Mouse (Mus musculus): ENCODE measurements around the gene Ankrd9.

DNA sequence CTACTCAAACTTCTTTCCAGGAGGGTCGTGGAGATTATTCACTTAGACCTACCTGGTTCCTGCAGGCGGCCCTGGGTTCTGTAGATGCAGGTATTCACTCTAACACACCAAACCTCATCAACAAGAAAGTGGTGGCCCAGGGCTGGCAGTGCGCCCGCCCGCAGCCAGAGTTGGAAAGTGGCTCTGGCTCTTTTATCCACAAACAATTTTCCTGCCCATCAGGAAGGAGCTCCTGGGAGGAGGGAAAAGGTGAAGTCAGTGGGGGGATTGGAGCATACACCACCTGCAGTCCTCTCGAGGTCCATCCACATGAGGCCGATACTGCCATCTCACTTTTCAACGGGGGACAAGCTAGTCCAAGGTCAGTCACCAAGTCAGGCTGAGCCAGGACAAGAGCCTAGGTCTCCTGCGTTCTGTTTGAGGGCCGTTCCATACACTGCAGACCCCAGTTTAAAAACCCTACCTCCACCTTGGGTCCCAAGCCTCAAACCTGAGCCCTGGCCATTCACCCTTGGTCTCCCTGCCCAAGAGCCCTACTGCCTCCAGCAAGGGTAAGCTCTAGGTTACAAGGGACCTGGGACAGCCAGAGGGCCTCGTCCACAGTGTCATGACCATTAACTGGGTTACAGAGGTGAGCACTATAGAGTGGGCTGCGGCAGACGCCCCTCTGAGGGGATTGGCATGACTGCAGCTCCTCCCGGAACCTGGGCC is 789 bp downstream of the Ankrd9 start:
- TF ChIP-seq POLR2A (IDR thresholded peaks at IDR 0.05; ENCODE audit: extremely low read depth, insufficient read depth, low read length) (no peak), CTCF (IDR thresholded peaks at IDR 0.05; ENCODE audit: extremely low read depth, insufficient read depth, low read length) (no peak)

Measured in cortical plate, adult 2 months (tissue).